Mouse (Mus musculus) embryonic facial prominence, embryonic 11.5 days (tissue): Measurements from ENCODE around the gene March6. TPM values are rescaled to one million over a fixed set of nuclear protein-coding genes. Genes with fewer than 3 reads are reported as not detected.

Experiments used
- ATAC-seq: fragments of 200-750 bp; cut with Nextera tagmentation; replicated peaks from 2 replicates; pipeline ENCODE4 v1.8.0; 2017; ENCODE audit warnings: low read depth; ENCODE audit not compliant: insufficient number of reproducible peaks, low FRiP score, low TSS enrichment
- DNase-seq: peaks from one replicate; pipeline ENCODE4 v3.0.0-alpha.2; 2015; ENCODE audit warnings: low spot score
- H3K27ac ChIP-seq: fragments of 300-500 bp; sonication (generic); replicated peaks from 2 replicates; pipeline ENCODE4 v1.5.1; 2014; ENCODE audit warnings: mild to moderate bottlenecking, low read depth, low read length, control low read depth
- H3K27me3 ChIP-seq: fragments of 300-500 bp; sonication (generic); 2 replicates; pipeline ENCODE4 v1.6.1; 2014; ENCODE audit warnings: mild to moderate bottlenecking, low read length, moderate library complexity, mixed read lengths; ENCODE audit not compliant: control insufficient read depth, insufficient read depth
- H3K36me3 ChIP-seq: fragments of 300-500 bp; sonication (generic); replicated peaks from 2 replicates; pipeline ENCODE4 v1.6.1; 2014; ENCODE audit warnings: low read depth, mild to moderate bottlenecking, low read length, moderate library complexity, mixed read lengths; ENCODE audit not compliant: control insufficient read depth, insufficient read depth
- H3K4me1 ChIP-seq: fragments of 300-500 bp; sonication (generic); 2 replicates; pipeline ENCODE4 v1.6.1; 2014; ENCODE audit warnings: low read length, mixed read lengths; ENCODE audit not compliant: control insufficient read depth, insufficient read depth
- H3K4me2 ChIP-seq: fragments of 300-500 bp; sonication (generic); 2 replicates; pipeline ENCODE4 v1.6.1; 2014; ENCODE audit warnings: low read depth, mild to moderate bottlenecking, control low read depth, low read length, moderate library complexity
- H3K4me3 ChIP-seq: fragments of 300-500 bp; sonication (generic); 2 replicates; pipeline ENCODE4 v1.5.1; 2014; ENCODE audit warnings: low read depth, low read length, control low read depth
- H3K9ac ChIP-seq: fragments of 300-500 bp; sonication (generic); replicated peaks from 2 replicates; pipeline ENCODE4 v1.6.1; 2014; ENCODE audit warnings: mild to moderate bottlenecking, control low read depth, low read length
- H3K9me3 ChIP-seq: fragments of 300-500 bp; sonication (generic); replicated peaks from 2 replicates; pipeline ENCODE4 v1.6.1; 2016; ENCODE audit warnings: mild to moderate bottlenecking, low read length, inconsistent platforms, mixed read lengths; ENCODE audit not compliant: control insufficient read depth
- WGBS: fragments of 180-500 bp; shearing (Covaris S2); extraction: QIAGEN DNeasy Blood & Tissue Kit; methylation state at CpG from one replicate; pipeline ENCODE4 v1.1.7; 2014; 5-methylcytosine and 5-hydroxymethylcytosine counted together
- polyA plus RNA-seq: library from polyadenylated mRNA; unstranded; fragments of >200 nt; fragmentation: Nextera tagmentation; extraction: Ambion mirVana; gene quantifications from 2 replicates; pipeline ENCODE4 v1.2.1, GENCODE M21; 2014

March6 gene
- polyA plus RNA-seq, 1 experiment from 2014 or later: 40.6 TPM

- H3K4me1 ChIP-seq: no peaks in the 10 kb centered on the region
- no peak overlapping the region for H3K9ac ChIP-seq
- H3K9me3 ChIP-seq: no peaks in the 10 kb centered on the region
- ATAC-seq (no peak), DNase-seq (no peak)
- H3K4me3 ChIP-seq: no peak overlapping the region
- no peak overlapping the region for H3K4me2 ChIP-seq
- no peak overlapping the region for H3K27ac ChIP-seq
- H3K27me3 ChIP-seq: no peaks in the 10 kb centered on the region
- no peaks in the 10 kb centered on the region for H3K36me3 ChIP-seq
- WGBS: 77% methylated on average over 2 of the region's 2 CpGs
These were observed 94.0 kb downstream of the March6 start for GRCm38 (mm10) chr15:31436811-31437210.

GRCm38 (mm10) chr15:31436083-31436482 lies 94.8 kb downstream of the March6 start:
- no peak overlapping the region for H3K4me3 ChIP-seq
- H3K27me3 ChIP-seq: no peaks in the 10 kb centered on the region
- H3K9me3 ChIP-seq: no peaks in the 10 kb centered on the region
- H3K4me2 ChIP-seq: no peak overlapping the region
- DNase-seq (no peak), ATAC-seq (no peak)
- no peak overlapping the region for H3K9ac ChIP-seq
- no peak overlapping the region for H3K27ac ChIP-seq
- 56% methylated on average over 1 of the region's 1 CpGs for WGBS
- no peaks in the 10 kb centered on the region for H3K4me1 ChIP-seq
- H3K36me3 ChIP-seq: no peaks in the 10 kb centered on the region

GRCm38 (mm10) chr15:31433768-31434167 lies 97.1 kb downstream of the March6 start:
- no peak overlapping the region for H3K27ac ChIP-seq
- ATAC-seq: no peak
- H3K4me3 ChIP-seq: no peak overlapping the region
- WGBS: 78% methylated on average over 7 of the region's 7 CpGs
- no peak overlapping the region for H3K9ac ChIP-seq
- H3K9me3 ChIP-seq: no peaks in the 10 kb centered on the region
- H3K4me2 ChIP-seq: no peak overlapping the region
- H3K4me1 ChIP-seq: no peaks in the 10 kb centered on the region
- H3K36me3 ChIP-seq: no peaks in the 10 kb centered on the region
- DNase-seq: no peak
- no peaks in the 10 kb centered on the region for H3K27me3 ChIP-seq

GRCm38 (mm10) chr15:31431847-31432246 lies 99.0 kb downstream of the March6 start:
- no peak for ATAC-seq
- Histone ChIP-seq H3K27ac (no peak overlapping the region), H3K27me3 (no peaks in the 10 kb centered on the region), H3K4me2 (no peak overlapping the region), H3K4me3 (no peak overlapping the region), H3K9ac (no peak overlapping the region), H3K36me3 (no peaks in the 10 kb centered on the region), H3K4me1 (no peaks in the 10 kb centered on the region), H3K9me3 (no peaks in the 10 kb centered on the region)
- no peak for DNase-seq
- 78% methylated on average over 8 of the region's 8 CpGs for WGBS

GRCm38 (mm10) chr15:31430014-31430413 lies 100.8 kb downstream of the March6 start:
- peak; percentile 52 for DNase-seq

GRCm38 (mm10) chr15:31429429-31429828 lies 101.4 kb downstream of the March6 start:
- ATAC-seq (no peak), DNase-seq (no peak)
- no peak overlapping the region for H3K9ac ChIP-seq
- no peak overlapping the region for H3K4me2 ChIP-seq
- no peaks in the 10 kb centered on the region for H3K27me3 ChIP-seq
- no peaks in the 10 kb centered on the region for H3K4me1 ChIP-seq
- H3K9me3 ChIP-seq: no peaks in the 10 kb centered on the region
- 77% methylated on average over 7 of the region's 7 CpGs for WGBS
- H3K27ac ChIP-seq: no peak overlapping the region
- no peaks in the 10 kb centered on the region for H3K36me3 ChIP-seq
- no peak overlapping the region for H3K4me3 ChIP-seq

More at GRCm38 (mm10) chr15:31430014-31430413, 100.8 kb downstream of the March6 start:
- Histone ChIP-seq H3K27me3 (no peaks in the 10 kb centered on the region), H3K9me3 (no peaks in the 10 kb centered on the region), H3K27ac (no peak overlapping the region), H3K36me3 (no peaks in the 10 kb centered on the region), H3K4me3 (no peak overlapping the region), H3K4me2 (no peak overlapping the region), H3K9ac (no peak overlapping the region), H3K4me1 (no peaks in the 10 kb centered on the region)
- ATAC-seq: no peak
- 64% methylated on average over 2 of the region's 2 CpGs for WGBS

GRCm38 (mm10) chr15:31428571-31428970 lies 102.3 kb downstream of the March6 start:
- Histone ChIP-seq H3K9me3 (no peaks in the 10 kb centered on the region), H3K27me3 (no peaks in the 10 kb centered on the region), H3K4me3 (no peak overlapping the region), H3K4me2 (no peak overlapping the region), H3K4me1 (no peaks in the 10 kb centered on the region), H3K36me3 (no peaks in the 10 kb centered on the region), H3K9ac (no peak overlapping the region), H3K27ac (no peak overlapping the region)
- ATAC-seq (no peak), DNase-seq (no peak)
- WGBS: 60% methylated on average over 12 of the region's 12 CpGs

GRCm38 (mm10) chr15:31427390-31427789 lies 103.5 kb downstream of the March6 start:
- no peak overlapping the region for H3K9ac ChIP-seq
- no peaks in the 10 kb centered on the region for H3K4me1 ChIP-seq
- no peak overlapping the region for H3K4me3 ChIP-seq
- H3K9me3 ChIP-seq: no peaks in the 10 kb centered on the region
- no peak overlapping the region for H3K4me2 ChIP-seq
- no peak for DNase-seq
- no peak for ATAC-seq
- H3K36me3 ChIP-seq: no peaks in the 10 kb centered on the region
- H3K27me3 ChIP-seq: no peaks in the 10 kb centered on the region
- WGBS: 55% methylated on average over 3 of the region's 3 CpGs
- H3K27ac ChIP-seq: no peak overlapping the region
